Mouse (Mus musculus): Measurements from ENCODE around the gene Vgll4.

DNA sequence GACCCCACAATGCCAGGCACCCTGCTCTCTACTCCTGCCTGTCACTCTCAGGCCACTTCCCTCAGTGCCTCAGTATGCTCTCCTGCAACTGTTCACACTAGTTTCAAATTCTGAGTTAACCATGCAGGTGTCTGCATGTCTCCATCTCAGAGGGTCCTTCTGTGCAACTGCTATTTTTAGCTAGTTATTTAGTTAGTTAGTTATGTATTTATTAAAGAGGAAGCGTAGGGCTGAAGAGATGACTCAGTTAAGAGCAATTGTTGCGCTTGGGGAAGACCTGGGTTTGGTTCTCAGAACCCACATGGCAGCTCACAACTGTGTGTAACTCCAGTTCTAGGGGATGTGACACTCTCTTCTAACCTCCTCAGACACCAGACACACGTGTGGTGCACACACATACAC is 36.8 kb downstream of the Vgll4 start:
- no peak for TF ChIP-seq MAFK (IDR thresholded peaks at IDR 0.05; ENCODE audit: insufficient read depth, low read depth, low read length)
- TF ChIP-seq ZNF384 (IDR thresholded peaks at IDR 0.05; ENCODE audit: low read depth, low read length), result no peak
- no peak for TF ChIP-seq HCFC1 (IDR thresholded peaks at IDR 0.05; ENCODE audit: borderline replicate concordance, insufficient read depth, low read length)
- TF ChIP-seq ZC3H11A (IDR thresholded peaks at IDR 0.05; ENCODE audit: borderline replicate concordance, low read depth, low read length), result no peak
- TF ChIP-seq CHD2 (IDR thresholded peaks at IDR 0.05; ENCODE audit: low read depth, low read length), result no peak
